Mouse (Mus musculus) gastrocnemius, postnatal 25 days (tissue): ENCODE measurements at regions not wholly inside any gene's neighbourhood (a gene's known extent, or its start where the extent isn't known, plus 50 kb on each side); places are given as distances from the start of the nearest gene placed in this dataset.

Experiments
- DNase-seq: peaks from one replicate; pipeline ENCODE4 v3.0.0; 2022

DNA sequence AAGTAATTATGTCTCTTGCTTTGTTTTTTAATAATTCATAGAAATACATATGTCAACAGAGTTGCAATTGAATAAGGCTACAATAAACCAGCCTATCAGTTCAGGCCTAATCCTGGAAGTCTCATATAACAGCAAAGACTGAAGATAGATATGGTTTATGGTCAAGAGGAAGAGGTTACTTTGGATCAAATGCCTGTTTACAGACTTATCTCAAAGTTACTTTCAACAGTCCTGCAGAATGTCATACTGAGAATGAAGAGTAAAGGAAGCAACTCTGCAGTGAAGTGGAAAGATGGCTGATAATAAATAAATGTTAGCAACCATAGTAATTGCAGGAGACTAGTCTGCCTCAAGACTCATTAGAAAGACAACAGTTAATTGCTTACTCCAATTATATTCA, 684.8 kb upstream of the Vstm2a start:
- DNase-seq = no peak

- DNase-seq = no peak
Observed at GRCm38 (mm10) chr11:15619963-15620362, 637.6 kb upstream of the Vstm2a start.

- DNase-seq = no peak
Observed at GRCm38 (mm10) chr11:15649025-15649680, 608.4 kb upstream of the Vstm2a start.

- DNase-seq = no peak
Observed at GRCm38 (mm10) chr11:15689073-15689472, 568.5 kb upstream of the Vstm2a start.

DNA sequence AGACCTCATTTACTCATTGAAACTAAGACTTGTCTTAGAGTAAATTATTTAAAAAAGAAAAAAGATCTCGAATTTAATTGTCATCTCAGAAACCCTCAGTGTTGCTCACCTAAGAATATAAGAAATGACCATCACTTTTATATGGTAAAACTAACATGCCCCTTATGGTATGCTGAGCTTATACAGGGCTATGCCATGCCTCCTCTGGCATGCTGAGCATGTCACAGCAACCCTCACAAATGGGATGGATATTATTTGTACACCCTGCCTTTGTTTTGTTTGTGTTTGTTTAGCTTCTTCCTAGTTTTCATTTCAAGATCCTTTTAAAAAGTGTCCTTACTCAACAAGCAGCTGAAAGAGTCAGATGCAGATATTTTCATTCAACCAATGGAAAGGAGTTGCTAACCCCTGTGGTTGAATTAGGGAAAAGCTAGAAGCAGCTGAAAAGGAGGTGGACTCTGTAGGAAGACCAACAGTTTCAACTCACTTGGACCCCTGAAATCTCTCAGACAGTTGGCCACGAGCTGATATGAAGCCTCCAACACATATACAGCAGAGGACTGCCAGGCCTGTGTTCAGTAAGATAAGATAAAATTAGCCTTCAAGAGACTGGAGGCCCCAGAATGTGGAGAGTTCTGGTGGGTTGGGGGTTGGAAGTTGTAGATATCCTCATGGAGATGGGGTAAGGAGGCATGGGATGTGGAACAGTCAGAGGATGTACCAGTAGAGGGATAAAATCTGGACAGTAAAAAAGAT, 559.3 kb upstream of the Vstm2a start:
- DNase-seq = no peak

DNA sequence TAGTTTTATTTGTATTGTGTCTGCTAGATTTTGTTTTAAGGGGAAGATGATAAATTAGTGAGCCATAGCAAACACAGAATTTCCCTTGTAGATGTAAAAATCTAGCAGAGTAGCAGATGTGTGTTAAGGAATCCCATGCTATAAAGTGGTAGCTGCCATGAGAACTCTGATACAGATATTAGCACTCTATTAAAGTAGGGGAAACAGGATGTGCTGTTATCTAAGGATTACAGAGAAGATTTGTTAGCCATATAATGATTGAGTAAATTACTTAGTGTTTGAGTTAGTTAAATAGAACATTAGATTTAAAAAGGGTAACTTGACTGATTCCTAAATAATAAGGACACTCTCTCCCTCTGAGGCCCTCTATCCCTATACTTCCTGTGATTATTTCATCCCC, 541.5 kb upstream of the Vstm2a start:
- DNase-seq = no peak

- no peak for DNase-seq
Observed at GRCm38 (mm10) chr11:15717536-15717935, 540.0 kb upstream of the Vstm2a start.

- no peak for DNase-seq
Observed at GRCm38 (mm10) chr11:15737621-15738020, 519.9 kb upstream of the Vstm2a start.

DNA sequence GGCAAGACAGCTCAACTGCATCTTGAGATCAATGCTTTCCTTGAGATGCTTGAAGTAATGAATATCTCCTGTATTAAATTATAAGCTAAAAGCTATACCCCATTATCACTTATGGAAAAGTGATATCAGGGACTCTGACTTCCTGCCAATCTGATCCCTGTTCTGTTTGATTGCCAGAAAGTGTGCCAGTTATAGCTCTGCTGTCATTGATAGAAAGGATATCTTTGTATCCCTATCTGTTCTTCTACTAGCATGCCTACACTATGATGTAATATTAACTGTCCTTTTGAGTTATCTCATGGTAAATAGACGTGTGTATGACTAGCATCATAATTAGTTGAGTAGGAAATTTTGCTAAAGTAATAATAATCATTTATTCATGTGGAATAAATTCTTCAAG, 501.5 kb upstream of the Vstm2a start:
- no peak for DNase-seq

DNA sequence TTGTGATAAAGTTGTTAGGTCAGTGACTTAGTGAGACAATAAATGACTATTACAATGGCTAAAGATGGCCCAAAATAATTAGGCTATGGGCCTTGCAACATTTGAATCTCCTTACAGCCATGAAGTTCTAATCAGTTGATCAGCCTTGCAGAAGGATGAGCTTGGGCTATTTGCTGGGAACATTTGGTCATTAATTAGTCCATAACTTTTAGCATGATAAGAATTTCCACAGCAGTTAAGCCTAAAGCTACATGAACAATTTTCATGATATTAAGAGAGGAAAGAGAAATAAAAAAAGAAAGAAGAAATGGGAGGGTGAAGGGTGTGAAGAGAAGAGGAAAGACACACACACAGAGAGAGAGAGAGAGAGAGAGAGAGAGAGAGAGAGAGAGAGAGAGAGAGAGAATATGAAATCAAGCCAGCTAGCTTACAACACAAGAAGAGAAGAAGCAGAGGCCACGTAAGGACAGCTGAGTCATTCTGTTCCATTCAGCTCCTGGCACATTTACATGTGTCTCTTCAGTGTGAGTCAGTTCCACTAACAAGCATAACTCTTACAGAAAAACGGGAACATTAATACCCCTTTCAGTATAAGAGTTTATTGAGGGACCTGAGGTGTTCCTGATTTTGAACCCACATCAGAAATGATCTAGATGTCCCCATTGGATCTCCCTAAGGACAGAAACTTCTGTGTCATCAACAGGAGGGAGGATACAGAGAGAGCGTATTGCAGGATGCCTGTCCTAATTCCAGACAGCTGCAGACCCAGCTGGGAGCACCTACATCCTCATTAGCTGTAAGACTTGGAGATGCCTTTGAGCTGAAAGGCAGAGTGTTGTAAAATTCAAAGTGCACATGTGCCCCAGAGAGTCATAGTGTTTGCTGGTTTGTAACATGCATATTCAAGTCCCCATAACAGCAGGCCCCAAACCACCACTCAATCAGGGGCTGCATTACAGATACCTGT, 487.6 kb upstream of the Vstm2a start:
- DNase-seq = peak; percentile 26
